Mouse (Mus musculus) midbrain, embryonic 10.5 days (tissue): ENCODE measurements at regions not wholly inside any gene's neighbourhood (a gene's known extent, or its start where the extent isn't known, plus 50 kb on each side); places are given as distances from the start of the nearest gene placed in this dataset.
A peak's percentile ranks its signal among the peaks of the same experiment; 100 is the strongest.

Experiments
- DNase-seq: peaks from one replicate; pipeline ENCODE4 v3.0.0-alpha.2; 2017; ENCODE audit warnings: low spot score
- H3K27ac ChIP-seq: fragments of 300-500 bp; sonication (generic); replicated peaks from 2 replicates; pipeline ENCODE4 v1.5.1; 2016; ENCODE audit warnings: mild to moderate bottlenecking
- H3K27me3 ChIP-seq: fragments of 300-500 bp; sonication (generic); 2 replicates; pipeline ENCODE4 v1.6.1; 2016; ENCODE audit warnings: low read depth, mild to moderate bottlenecking; ENCODE audit not compliant: poor library complexity, severe bottlenecking
- H3K36me3 ChIP-seq: fragments of 300-500 bp; sonication (generic); 2 replicates; pipeline ENCODE4 v1.6.1; 2016; ENCODE audit warnings: mild to moderate bottlenecking, moderate library complexity
- H3K4me1 ChIP-seq: fragments of 300-500 bp; sonication (generic); 2 replicates; pipeline ENCODE4 v1.6.1; 2016
- H3K4me3 ChIP-seq: fragments of 300-500 bp; sonication (generic); 2 replicates; pipeline ENCODE4 v1.5.1; 2016; ENCODE audit warnings: mild to moderate bottlenecking, moderate library complexity
- H3K9me3 ChIP-seq: fragments of 300-500 bp; sonication (generic); replicated peaks from 2 replicates; pipeline ENCODE4 v1.6.1; 2016; ENCODE audit warnings: mild to moderate bottlenecking
- WGBS: fragments of 180-500 bp; shearing (Covaris S2); methylation state at CpG from one replicate; pipeline ENCODE4 v1.1.7; 2016; 5-methylcytosine and 5-hydroxymethylcytosine counted together

DNA sequence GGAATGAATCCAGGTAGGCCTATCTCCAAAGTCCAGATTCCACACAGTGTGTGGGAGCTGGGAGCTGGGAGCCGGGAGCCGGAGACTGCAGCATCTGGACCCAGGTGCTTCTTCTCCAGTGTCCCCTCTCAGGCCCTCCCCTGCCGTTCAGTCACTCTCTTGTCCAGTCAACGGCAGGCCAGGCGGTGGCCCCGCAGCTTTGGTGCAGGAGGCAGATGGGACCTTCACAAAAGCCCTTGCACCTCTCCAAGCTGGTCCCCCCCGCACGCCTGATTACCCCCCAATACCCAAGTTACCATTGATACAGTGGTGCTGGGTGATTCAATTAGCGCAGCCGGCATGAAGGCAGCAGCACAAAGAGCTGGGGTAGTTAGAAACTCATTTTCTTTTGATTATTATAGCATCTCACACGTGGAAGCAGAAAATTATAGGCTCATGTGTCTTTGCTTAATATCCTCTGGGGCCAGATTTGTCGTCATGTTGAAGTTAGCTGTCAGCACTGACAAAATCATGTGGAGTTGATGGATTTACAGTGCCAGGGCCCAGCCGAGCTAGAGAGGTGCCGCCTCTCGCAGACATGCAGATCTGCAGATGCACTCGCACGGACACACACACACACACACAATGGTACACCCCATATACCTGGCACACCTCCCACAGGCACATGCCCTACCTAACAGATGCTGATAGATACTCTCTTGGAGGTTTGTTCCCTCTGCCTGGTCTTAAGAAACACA is 53.6 kb upstream of the Lhx1 start:
- peaks cover 79% of the 10 kb centered on the region for H3K27me3 ChIP-seq
- 54% methylated on average over 17 of the region's 17 CpGs for WGBS
- no peaks in the 10 kb centered on the region for H3K9me3 ChIP-seq
- no peaks in the 10 kb centered on the region for H3K36me3 ChIP-seq
- H3K27ac ChIP-seq, result peak overlapping the region; percentile 19; the same call in 1 of the 2 replicates
- H3K4me1 ChIP-seq, result peaks cover 51% of the 10 kb centered on the region
- peak; percentile 32 for DNase-seq
- H3K4me3 ChIP-seq, result no peak overlapping the region
